Mouse (Mus musculus) MEL (cell line): ENCODE results near the gene Prr5.

Source experiments
- CTCF ChIP-seq, 3 experiments: IDR thresholded peaks in 2 of 3; conservative IDR thresholded peaks in 1 of 3; 2 replicates each; pipeline ENCODE4 v1.5.1; 2011 to 2012; ENCODE audit warnings: low read length in 3 of 3, low read depth in 2 of 3, mild to moderate bottlenecking in 2 of 3, improper control_type of control experiment in 1 of 3, inconsistent platforms in 1 of 3, mixed read lengths in 1 of 3, moderate library complexity in 1 of 3; ENCODE audit not compliant: control insufficient read depth in 1 of 3, insufficient read depth in 1 of 3, poor library complexity in 1 of 3, severe bottlenecking in 1 of 3
- E2F4 ChIP-seq: IDR thresholded peaks from 2 replicates; pipeline ENCODE4 v1.6.1; 2011; ENCODE audit warnings: low read depth, low read length, improper control_type of control experiment, borderline replicate concordance
- ELF1 ChIP-seq: IDR thresholded peaks from 2 replicates; pipeline ENCODE4 v1.6.1; 2014; ENCODE audit warnings: low read depth, mild to moderate bottlenecking, inconsistent platforms, low read length, improper control_type of control experiment, moderate library complexity
- EP300 ChIP-seq, 2 experiments: IDR thresholded peaks; 2 replicates each; pipeline ENCODE4 v1.6.1; 2011; ENCODE audit warnings: improper control_type of control experiment in 2 of 2, low read length in 2 of 2, low read depth in 1 of 2, mild to moderate bottlenecking in 1 of 2
- POLR2A ChIP-seq, 2 experiments: IDR thresholded peaks; 2 replicates each; pipeline ENCODE4 v1.6.1; 2011 to 2012; ENCODE audit warnings: low read length in 2 of 2, mild to moderate bottlenecking in 2 of 2, control low read depth in 1 of 2, improper control_type of control experiment in 1 of 2, low read depth in 1 of 2, moderate library complexity in 1 of 2; ENCODE audit not compliant: control insufficient read depth in 1 of 2, insufficient read depth in 1 of 2, poor library complexity in 1 of 2
- RCOR1 ChIP-seq: IDR thresholded peaks from 2 replicates; pipeline ENCODE4 v1.6.1; 2012; ENCODE audit warnings: low read depth, mild to moderate bottlenecking, inconsistent platforms, low read length, improper control_type of control experiment
- SMC3 ChIP-seq: IDR thresholded peaks from 2 replicates; pipeline ENCODE4 v1.6.1; 2011; ENCODE audit warnings: low read depth, low read length, improper control_type of control experiment

DNA sequence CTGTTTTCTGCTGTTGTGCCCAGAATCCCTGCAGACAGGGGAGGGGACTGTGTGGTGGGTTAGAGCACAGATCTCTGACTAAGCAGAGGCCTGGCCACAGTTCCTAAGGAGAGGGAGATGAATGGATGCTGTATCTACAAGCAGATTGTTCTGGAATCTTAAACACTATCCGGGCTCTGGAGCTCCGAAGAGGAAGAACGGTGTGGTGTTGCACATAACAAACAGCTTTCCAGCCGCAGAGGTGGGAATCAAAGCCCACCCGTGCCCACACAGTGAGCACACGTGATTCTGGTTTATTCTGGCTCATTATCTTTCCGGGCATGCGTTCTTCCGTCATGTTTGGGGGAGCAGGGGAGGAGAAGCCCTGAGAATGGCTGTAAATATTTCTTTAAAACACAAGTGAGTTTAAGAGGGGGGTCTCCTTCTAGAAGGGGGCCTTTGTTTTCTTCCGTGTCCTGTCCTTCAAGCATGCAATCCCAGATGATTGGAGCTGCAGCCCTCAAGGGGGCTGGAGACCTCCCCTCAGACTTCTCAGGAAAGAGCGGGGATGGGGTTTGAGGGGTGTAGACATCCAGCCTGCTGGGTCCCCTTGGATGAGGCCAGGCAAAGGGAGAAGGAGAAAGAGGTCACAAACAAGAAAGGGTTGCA, 67.0 kb downstream of the Prr5 start:
- TF ChIP-seq EP300 (IDR thresholded peaks at IDR 0.05; ENCODE audit: low read depth in 1 of 2, low read length in 2 of 2): no peak
- no peak for TF ChIP-seq E2F4
- no peak for TF ChIP-seq CTCF (IDR thresholded peaks at IDR 0.05 in 2 of 3, conservative IDR thresholded peaks at IDR 0.05 in 1 of 3; ENCODE audit: control insufficient read depth in 1 of 3, insufficient read depth in 1 of 3, low read depth in 2 of 3, low read length in 3 of 3, poor library complexity in 1 of 3, severe bottlenecking in 1 of 3)
- no peak for TF ChIP-seq RCOR1
- no peak for TF ChIP-seq SMC3
- no peak for TF ChIP-seq POLR2A (IDR thresholded peaks at IDR 0.05; ENCODE audit: control insufficient read depth in 1 of 2, insufficient read depth in 1 of 2, low read depth in 1 of 2, low read length in 2 of 2, poor library complexity in 1 of 2)
- TF ChIP-seq ELF1: no peak
